Mouse (Mus musculus) common myeloid progenitor, adult 5-6 weeks (primary cell): ENCODE data around the gene Sacs. TPM values are rescaled to one million over a fixed set of nuclear protein-coding genes. Genes with fewer than 3 reads are reported as not detected.

Experiments
- ATAC-seq: replicated peaks from 2 replicates; pipeline ENCODE4 v1.8.0; 2016; ENCODE audit warnings: low read depth, mild to moderate bottlenecking, moderate TSS enrichment, inconsistent platforms; ENCODE audit not compliant: poor library complexity, severe bottlenecking
- total RNA-seq: library from RNA; stranded (forward); fragments of 200-1000, 187-1606 nt; gene quantifications from 2 replicates; pipeline ENCODE4 v1.2.3, GENCODE M21; 2017

Gene Sacs
- total RNA-seq, 1 experiment from 2014 or later, result 33.3 TPM

GRCm38 (mm10) chr14:61232016-61232568 lies 93.8 kb downstream of the Sacs start:
- no peak for ATAC-seq

GRCm38 (mm10) chr14:61235846-61236474 lies 97.7 kb downstream of the Sacs start:
- ATAC-seq, result no peak

GRCm38 (mm10) chr14:61237101-61237654 lies 98.9 kb downstream of the Sacs start:
- no peak for ATAC-seq

- ATAC-seq, result no peak
These were observed 100.5 kb downstream of the Sacs start for GRCm38 (mm10) chr14:61238751-61239150.

- ATAC-seq, result peak; percentile 76
These were observed 104.4 kb downstream of the Sacs start for GRCm38 (mm10) chr14:61242611-61243010.

GRCm38 (mm10) chr14:61246444-61246843 lies 108.2 kb downstream of the Sacs start:
- no peak for ATAC-seq

GRCm38 (mm10) chr14:61252596-61253388 lies 114.5 kb downstream of the Sacs start:
- ATAC-seq, result no peak

GRCm38 (mm10) chr14:61258352-61258751 lies 120.1 kb downstream of the Sacs start, which contains the start of gene Sgcg:
Gene Sgcg (minus strand): TSS chr14:61258490.
- ATAC-seq, result no peak

GRCm38 (mm10) chr14:61259084-61259483 lies 120.8 kb downstream of the Sacs start:
- ATAC-seq, result no peak

GRCm38 (mm10) chr14:61267908-61268475 lies 129.7 kb downstream of the Sacs start:
- ATAC-seq, result no peak

GRCm38 (mm10) chr14:61274414-61275198 lies 136.3 kb downstream of the Sacs start:
- ATAC-seq, result 0 out of 2 replicates have a peak, but pooled peaks have one; percentile 19

GRCm38 (mm10) chr14:61277285-61277684 lies 139.0 kb downstream of the Sacs start:
- ATAC-seq, result 0 out of 2 replicates have a peak, but pooled peaks have one; percentile 36

GRCm38 (mm10) chr14:61278676-61279300 lies 140.5 kb downstream of the Sacs start:
- no peak for ATAC-seq

GRCm38 (mm10) chr14:61288606-61289286 lies 150.5 kb downstream of the Sacs start:
- peak; percentile 88 for ATAC-seq

Other genes with a start within 250 kb of the Sacs start
- 0.49 TPM in 1 of 2 replicates, not detected in the other for gene Tnfrsf19, start 92.0 kb upstream of the Sacs start, total RNA-seq
- gene Sgcg, start 120.0 kb downstream of the Sacs start, total RNA-seq, result 0.14 TPM in 1 of 2 replicates, not detected in the other
- 5.2 and 11.0 TPM in 2 replicates for gene Arl11, start 171.3 kb downstream of the Sacs start, total RNA-seq
- gene Ebpl, start 222.0 kb downstream of the Sacs start, total RNA-seq, result 4.3 and 6.0 TPM in 2 replicates